Mouse (Mus musculus) induced T-regulatory cell, adult 2 months (primary cell): Measurements from ENCODE around the gene Abhd18.
"Not testable (repeated sequence)": the region's sequence is repeated elsewhere in the genome, so short reads cannot be mapped to it uniquely, and the experiment has no call there.

ENCODE experiments used
- DNase-seq: peaks from one replicate; pipeline ENCODE4 v3.0.0-alpha.2; 2012; ENCODE audit warnings: low read depth

Gene Abhd18

GRCm38 (mm10) chr3:40846957-40847017 lies at the start of gene Abhd18:
Gene Abhd18, plus strand, starts transcription at chr3:40846970.
- not testable (repeated sequence) for DNase-seq

DNA sequence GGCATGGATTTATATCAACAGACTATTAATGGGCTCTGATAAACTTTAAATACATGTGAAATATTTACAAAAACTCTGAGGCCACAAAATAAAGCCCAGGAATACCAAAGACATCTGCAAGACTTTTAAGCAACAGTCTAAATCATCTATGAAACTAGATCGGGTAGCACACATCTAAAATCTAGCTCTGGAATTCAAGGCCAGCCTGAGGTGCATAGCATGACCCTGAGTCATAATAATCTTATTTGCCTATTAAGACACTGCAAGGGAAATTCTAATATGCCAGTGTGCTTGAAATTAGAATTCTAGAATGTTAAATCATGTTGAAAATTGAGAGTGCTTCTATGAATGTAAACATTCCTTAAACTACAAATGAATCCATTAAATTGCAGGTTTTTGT lies 48.7 kb upstream of the Abhd18 start:
- no peak for DNase-seq

- peak; percentile 87 for DNase-seq
Observed at GRCm38 (mm10) chr3:40798500-40798899, 48.3 kb upstream of the Abhd18 start.

DNA sequence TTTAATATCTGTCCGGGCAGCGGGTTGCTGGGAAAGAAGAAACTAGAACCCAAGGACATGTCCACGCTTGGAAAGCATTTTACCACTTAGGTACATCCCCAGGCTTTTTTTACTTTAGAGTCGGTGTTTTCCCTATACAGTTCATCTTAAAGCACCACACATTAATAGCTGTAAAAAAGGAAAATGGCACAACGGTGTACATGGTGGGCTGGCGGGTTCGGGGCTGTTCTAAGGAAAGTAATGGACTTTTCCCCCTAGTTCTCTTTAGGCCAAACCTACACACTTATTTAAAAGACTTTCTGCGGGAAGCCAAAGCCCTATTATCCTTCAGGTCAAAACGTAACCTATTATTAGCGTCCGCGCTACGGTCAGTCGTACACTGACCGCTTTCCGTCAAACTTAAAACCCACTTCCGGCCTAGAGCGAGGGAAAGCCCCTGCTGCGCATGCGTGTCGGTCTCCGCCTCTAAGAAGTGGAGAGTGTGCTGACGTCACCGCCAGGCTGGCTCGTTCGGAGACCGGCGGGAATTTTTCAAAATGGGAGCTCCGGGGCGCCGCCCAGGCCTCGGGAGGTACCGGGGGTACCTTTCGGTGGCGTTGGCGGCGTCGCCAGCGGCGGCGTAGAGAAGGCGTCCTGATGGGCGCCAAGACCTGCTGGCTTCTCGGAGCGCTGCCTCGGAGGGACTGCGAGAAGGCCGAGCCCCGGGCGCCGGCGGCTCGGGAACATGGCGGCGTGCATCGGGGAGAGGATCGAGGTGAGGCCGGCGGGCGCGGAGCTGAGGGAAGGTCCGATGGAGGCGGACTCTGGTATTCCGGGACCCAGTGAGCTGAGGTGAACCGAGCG lies 47.0 kb upstream of the Abhd18 start, which contains the start of gene Plk4:
Gene Plk4 (plus strand): TSS at position 490 of the 843 bp plus-strand sequence.
- DNase-seq = peak; percentile 99

DNA sequence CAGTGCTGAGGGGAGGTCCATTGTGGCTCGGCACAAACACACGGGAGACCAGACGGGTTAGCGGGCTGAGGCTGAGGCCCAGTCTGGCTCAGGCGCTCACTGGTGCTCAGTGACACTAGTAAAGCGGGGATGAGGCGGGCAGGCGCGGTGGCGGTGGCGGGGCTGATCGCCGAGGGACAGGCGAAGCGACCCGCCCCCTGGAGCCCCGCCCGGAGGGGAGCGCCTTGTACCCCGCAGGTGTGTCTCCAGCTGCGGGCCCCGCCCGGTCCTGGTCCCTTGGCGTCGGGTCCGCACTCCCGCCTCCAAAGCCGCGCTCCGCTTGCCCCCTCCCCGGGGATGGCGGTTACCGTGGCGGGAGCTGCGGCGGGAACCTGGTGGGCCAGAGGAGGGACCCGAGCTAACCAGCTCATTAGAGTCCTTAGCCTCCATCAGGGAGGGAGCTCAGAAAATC lies 46.4 kb upstream of the Abhd18 start:
- peak; percentile 77 for DNase-seq

GRCm38 (mm10) chr3:40806871-40807270 lies 39.9 kb upstream of the Abhd18 start:
- DNase-seq = no peak

DNA sequence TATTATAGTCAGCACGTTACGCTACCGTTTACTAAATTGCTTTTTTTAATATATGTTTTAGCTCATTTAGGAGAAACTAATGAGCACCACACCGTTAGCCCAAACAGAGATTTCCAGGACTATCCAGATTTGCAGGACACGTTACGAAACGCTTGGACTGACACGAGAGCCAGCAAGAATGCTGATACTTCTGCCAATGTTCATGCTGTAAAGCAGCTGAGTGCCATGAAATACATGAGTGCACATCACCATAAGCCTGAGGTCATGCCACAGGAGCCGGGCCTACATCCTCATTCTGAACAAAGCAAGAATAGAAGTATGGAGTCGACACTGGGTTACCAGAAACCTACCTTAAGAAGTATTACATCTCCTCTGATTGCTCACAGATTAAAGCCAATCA lies 38.1 kb upstream of the Abhd18 start:
- DNase-seq = no peak

GRCm38 (mm10) chr3:40809894-40810293 lies 36.9 kb upstream of the Abhd18 start:
- no peak for DNase-seq

GRCm38 (mm10) chr3:40813275-40813674 lies 33.5 kb upstream of the Abhd18 start:
- no peak for DNase-seq

DNA sequence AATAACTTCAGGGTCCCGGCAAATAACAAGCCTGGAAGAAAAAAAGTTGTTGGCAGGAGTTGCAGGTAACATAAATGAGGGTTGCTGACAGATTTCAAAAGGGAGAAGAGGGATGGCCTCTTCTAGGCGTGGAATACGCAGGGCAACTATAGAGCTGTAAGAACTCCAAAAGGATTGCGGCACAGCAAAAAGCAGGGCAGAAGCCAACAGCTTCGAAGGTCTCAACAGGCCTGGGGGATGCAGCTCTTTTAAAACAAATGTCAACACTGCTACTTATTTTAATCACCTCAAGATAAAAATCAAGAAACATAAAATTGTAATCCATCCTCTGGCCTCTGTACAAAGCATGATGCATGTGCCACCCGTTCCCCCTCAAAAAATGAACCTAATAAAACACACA lies 1.2 kb upstream of the Abhd18 start:
- not testable (repeated sequence) for DNase-seq

DNA sequence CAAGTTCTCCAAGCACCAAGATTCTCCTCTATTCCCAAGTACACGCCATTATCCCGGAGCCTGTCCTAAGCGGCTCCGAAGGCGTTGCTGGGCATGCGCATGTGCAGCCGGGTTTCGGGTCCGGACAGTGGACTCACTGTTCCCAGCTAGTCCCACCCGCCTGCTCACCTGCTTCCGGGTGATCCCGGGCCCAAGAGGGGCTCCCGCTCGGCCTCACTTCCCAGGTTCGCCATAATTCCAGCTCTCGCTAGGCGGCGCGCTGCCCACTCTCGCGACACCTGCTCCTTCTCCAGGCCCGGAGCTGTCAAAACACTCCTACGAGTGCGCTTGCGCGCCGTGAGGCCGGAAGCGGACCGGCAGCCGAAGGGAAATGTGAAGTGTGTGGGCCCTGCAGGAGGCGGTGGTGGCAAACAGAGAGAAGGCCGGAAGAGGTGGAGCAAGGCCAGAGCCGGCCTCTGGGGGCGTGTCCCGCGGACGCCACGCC lies 255 bp upstream of the Abhd18 start, which contains the start of gene Mfsd8:
Gene Mfsd8 (minus strand): TSS at position 414 of the 484 bp plus-strand sequence.
- DNase-seq = peak; percentile 98

- DNase-seq = peak; percentile 74
Observed at GRCm38 (mm10) chr3:40847018-40847417, 248 bp downstream of the Abhd18 start.

DNA sequence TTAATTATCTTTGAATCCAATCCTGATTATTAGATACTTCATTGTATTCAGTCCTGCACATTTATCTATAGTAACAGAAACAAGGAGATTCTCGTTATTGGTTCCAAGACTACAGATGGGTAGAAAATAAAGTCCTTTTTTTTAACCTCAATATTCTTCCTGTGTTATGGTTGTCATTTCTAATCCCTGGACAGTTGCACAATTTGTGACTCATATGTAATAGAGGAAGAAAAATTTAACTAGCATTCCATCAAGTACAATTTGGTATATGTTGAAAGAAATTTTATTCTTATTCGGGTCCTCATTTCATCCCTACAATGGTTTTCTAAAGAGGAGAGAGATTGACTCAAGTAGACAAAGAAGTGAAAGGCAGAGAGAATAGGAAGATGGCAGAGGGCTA lies 1.2 kb downstream of the Abhd18 start:
- DNase-seq = not testable (repeated sequence)

DNA sequence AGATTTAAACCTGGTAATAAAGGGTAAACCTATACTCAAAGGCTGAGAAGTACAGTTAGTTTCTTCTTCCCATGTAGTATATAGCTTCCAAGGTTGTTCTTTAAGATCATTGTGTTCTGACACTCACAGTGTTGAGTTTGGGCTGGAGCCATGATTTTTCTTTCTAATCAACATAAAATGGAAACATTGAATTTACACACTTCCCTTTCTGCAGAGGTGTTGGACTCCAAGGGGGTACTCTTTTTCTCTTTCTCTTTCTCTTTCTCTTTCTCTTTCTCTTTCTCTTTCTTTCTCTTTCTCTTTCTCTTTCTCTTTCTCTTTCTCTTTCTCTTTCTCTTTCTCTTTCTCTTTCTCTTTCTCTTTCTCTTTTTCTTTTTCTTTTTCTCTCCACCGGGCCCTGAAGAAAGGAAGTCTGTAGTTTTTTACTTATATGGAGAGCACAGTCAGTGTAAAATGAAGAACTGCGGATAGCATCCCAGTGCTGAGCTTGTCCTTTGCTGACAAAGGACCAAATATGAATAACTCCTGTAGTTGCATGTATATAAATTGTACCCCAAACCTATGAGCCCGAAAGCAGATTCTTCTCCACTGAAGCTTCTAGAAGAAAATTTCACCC lies 6.5 kb downstream of the Abhd18 start:
- DNase-seq = peak; percentile 45

DNA sequence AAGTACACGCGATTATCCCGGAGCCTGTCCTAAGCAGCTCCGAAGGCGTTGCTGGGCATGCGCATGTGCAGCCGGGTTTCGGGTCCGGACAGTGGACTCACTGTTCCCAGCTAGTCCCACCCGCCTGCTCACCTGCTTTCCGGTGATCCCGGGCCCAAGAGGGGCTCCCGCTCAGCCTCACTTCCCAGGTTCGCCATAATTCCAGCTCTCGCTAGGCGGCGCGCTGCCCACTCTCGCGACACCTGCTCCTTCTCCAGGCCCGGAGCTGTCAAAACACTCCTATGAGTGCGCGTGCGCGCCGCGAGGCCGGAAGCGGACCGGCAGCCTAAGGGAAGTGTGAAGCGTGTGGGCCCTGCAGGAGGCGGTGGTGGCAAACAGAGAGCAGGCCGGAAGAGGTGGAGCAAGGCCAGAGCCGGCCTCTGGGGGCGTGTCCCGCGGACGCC lies 47.1 kb downstream of the Abhd18 start:
- peak; percentile 98 for DNase-seq

DNA sequence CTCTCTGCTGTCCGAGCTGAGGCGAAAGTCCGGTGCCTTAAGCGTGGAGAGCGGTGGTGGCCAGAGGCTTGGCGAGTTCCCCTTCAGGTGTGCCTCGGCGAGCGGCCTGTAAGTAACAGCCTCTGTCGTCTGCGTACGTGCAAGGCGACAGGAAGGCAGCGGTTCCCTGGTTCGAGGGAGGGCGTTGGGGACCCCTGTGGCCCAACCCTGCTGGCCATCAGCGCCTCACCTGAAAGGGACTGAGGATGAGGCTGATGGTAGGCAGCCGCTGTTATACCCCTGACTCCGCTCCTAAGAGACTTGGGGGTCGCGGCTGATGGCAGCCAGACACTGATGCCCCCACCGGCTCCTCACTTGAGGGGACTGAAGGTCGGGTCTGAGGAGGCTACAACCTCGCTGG lies 47.6 kb downstream of the Abhd18 start:
- peak; percentile 66 for DNase-seq

DNA sequence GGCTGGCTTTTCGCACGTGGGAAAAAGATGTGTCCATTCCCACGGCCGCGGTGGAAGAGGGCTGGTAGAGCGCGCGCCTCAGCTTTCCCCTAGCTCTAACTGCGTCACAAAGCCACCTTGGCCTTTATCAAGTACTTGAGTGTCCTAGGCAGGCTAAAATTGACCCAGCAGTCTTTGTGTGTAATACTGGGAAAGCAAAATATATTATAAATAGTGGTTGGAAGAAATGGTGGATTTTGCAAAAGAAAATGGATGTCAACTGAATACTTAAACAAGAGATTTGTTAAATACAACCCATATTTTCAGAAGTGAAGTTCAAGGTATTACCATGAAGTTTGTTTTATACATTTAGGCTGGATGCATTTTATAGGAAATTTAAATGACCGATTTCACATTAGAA lies 55.7 kb downstream of the Abhd18 start, which contains the start of gene 1700034I23Rik:
Gene 1700034I23Rik (minus strand): TSS at position 101 of the 400 bp plus-strand sequence.
- DNase-seq = not testable (repeated sequence)

GRCm38 (mm10) chr3:40938189-40938588 lies 91.4 kb downstream of the Abhd18 start:
- DNase-seq = no peak

DNA sequence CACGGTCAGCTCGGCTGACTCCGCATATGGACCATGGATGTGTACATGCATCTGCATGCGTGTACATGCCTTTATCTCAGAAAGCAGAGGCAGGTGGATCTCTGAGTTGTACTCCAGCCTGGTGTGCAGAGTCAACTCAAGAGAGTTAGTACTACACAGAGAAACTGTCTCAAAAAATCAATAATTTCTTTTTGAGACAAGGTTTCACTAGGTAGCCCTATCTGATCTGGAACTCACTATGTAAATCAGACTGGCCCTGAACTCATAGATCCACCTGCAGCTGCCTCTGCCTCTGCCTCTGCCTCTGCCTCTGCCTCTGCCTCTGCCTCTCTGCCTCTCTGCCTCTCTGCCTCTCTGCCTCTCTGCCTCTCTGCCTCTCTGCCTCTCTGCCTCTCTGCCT lies 91.8 kb downstream of the Abhd18 start:
- no peak for DNase-seq

GRCm38 (mm10) chr3:40939019-40939418 lies 92.2 kb downstream of the Abhd18 start:
- no peak for DNase-seq

GRCm38 (mm10) chr3:40949170-40949902 lies 102.6 kb downstream of the Abhd18 start, which contains the start of gene Larp1b:
Gene Larp1b, plus strand, starts transcription at chr3:40949828.
- peak; percentile 99 for DNase-seq

- peak; percentile 51 for DNase-seq
Observed at GRCm38 (mm10) chr3:40949903-40950600, 103.3 kb downstream of the Abhd18 start.
